Mouse (Mus musculus): ENCODE results near the gene C8g.

- no peak for TF ChIP-seq CTCF (IDR thresholded peaks at IDR 0.05; ENCODE audit: low read depth)
- TF ChIP-seq EP300 (IDR thresholded peaks at IDR 0.05; ENCODE audit: low read depth): no peak
Measured at GRCm38 (mm10) chr2:25549021-25549991, 47.8 kb upstream of the C8g start.
